Mouse (Mus musculus) intestine, postnatal 0 days (tissue): ENCODE data around the gene Kcnc4. TPM values are rescaled to one million over a fixed set of nuclear protein-coding genes. Genes with fewer than 3 reads are reported as not detected.

Source experiments
- ATAC-seq: fragments of 200-750 bp; cut with Nextera tagmentation; 2 replicates; pipeline ENCODE4 v1.8.0; 2017; ENCODE audit warnings: mild to moderate bottlenecking, moderate TSS enrichment, moderate library complexity
- H3K27ac ChIP-seq: fragments of 300-500 bp; sonication (generic); 2 replicates; pipeline ENCODE4 v1.5.1; 2014; ENCODE audit warnings: mild to moderate bottlenecking, low read depth, low read length, moderate library complexity
- H3K27me3 ChIP-seq: fragments of 300-500 bp; sonication (generic); replicated peaks from 2 replicates; pipeline ENCODE4 v1.6.1; 2014; ENCODE audit warnings: low read length, mixed read lengths; ENCODE audit not compliant: control insufficient read depth, insufficient read depth
- H3K36me3 ChIP-seq: fragments of 300-500 bp; sonication (generic); 2 replicates; pipeline ENCODE4 v1.6.1; 2014; ENCODE audit warnings: mild to moderate bottlenecking, moderate library complexity; ENCODE audit not compliant: control insufficient read depth, insufficient read depth
- H3K4me1 ChIP-seq: fragments of 300-500 bp; sonication (generic); replicated peaks from 2 replicates; pipeline ENCODE4 v1.6.1; 2014; ENCODE audit warnings: antibody characterized with exemption, low read length, mixed read lengths; ENCODE audit not compliant: control insufficient read depth, insufficient read depth
- H3K4me2 ChIP-seq: fragments of 300-500 bp; sonication (generic); replicated peaks from 2 replicates; pipeline ENCODE4 v1.6.1; 2014; ENCODE audit warnings: low read depth, mild to moderate bottlenecking, moderate library complexity
- H3K4me3 ChIP-seq: fragments of 300-500 bp; sonication (generic); 2 replicates; pipeline ENCODE4 v1.5.1; 2014; ENCODE audit warnings: low read depth, low read length
- H3K9ac ChIP-seq: fragments of 300-500 bp; sonication (generic); 2 replicates; pipeline ENCODE4 v1.6.1; 2014; ENCODE audit warnings: mild to moderate bottlenecking, low read depth, low read length
- H3K9me3 ChIP-seq: fragments of 300-500 bp; sonication (generic); 2 replicates; pipeline ENCODE4 v1.6.1; 2016; ENCODE audit warnings: mixed run types; ENCODE audit not compliant: control insufficient read depth
- CTCF ChIP-seq: sonication (generic); IDR thresholded peaks from 2 replicates; pipeline ENCODE4 v1.5.1; 2016; ENCODE audit warnings: low read depth, mild to moderate bottlenecking, control low read depth, antibody characterized with exemption, moderate library complexity
- WGBS: fragments of 180-500 bp; shearing (Covaris S2); extraction: QIAGEN DNeasy Blood & Tissue Kit; methylation state at CpG from one replicate; pipeline ENCODE4 v1.1.7; 2014; 5-methylcytosine and 5-hydroxymethylcytosine counted together
- polyA plus RNA-seq: library from polyadenylated mRNA; unstranded; fragments of >200 nt; fragmentation: Nextera tagmentation; extraction: Ambion mirVana; gene quantifications from 2 replicates; pipeline ENCODE4 v1.2.1, GENCODE M21; 2015

The Kcnc4 gene
- polyA plus RNA-seq, 1 experiment from 2014 or later: 0.07 TPM

DNA sequence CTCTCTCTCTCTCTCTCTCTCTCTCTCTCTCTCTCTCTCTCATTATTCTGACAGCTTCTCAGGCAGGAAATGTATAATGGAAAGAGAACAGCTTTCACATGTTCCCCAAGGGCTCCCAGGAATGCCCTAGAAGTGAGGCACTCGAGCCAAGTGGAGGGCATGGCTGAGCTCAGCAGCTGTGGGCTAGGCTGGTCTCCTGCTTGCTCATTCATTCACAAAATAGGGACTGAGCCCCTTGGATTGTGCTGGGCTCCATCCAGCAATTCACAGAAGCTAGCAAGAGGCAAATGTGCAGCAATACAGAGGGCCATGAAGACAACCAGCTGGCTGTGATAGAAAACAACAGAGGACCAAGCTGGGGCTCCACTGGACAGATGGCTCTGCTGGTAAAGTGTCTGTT, 28.1 kb downstream of the Kcnc4 start:
- no peak overlapping the region for H3K4me2 ChIP-seq
- no peaks in the 10 kb centered on the region for H3K4me1 ChIP-seq
- TF ChIP-seq CTCF: no peak
- WGBS: 31% methylated on average over 1 of the region's 1 CpGs
- H3K27ac ChIP-seq: no peak overlapping the region
- H3K4me3 ChIP-seq: no peak overlapping the region
- no peaks in the 10 kb centered on the region for H3K36me3 ChIP-seq
- no peaks in the 10 kb centered on the region for H3K27me3 ChIP-seq
- no peak overlapping the region for H3K9ac ChIP-seq
- H3K9me3 ChIP-seq: no peaks in the 10 kb centered on the region
- ATAC-seq: no peak

DNA sequence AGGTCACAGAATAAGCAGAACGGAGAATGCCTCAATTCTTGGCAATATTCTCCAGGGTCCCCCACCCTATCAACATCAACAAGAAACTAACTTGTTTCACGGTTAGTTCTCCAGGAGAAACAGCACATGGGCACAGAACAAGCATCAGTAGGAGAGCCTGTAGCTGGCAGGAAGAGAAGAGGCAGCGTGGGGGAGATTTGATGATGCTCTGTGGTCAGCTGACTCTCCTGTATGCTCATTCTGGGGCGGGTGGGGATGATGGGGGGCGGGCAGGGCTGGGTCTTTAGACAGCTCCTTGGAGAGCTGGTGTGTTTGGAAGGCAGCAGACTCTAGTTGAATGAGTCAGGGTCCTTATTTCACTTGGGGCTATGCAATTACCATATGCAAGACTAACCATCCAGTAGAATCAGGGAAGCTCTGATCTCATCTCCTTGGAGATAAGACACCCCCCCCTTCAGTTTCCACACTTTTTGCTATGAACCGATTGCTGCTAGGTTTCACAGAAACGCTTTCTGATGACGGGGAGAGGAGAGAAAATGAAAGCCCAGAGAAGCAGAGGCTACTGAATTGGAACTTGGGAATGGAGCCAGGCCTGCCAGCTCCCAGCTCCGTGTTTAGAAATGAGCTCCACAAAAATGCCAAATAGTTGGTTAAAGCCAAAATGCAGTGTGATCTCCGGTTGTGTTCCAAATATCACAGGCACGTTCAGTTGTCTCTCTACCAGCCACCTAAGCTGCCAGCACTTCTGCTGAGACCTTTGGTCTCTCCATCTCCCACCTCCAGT, 34.9 kb downstream of the Kcnc4 start:
- no peak for ATAC-seq
- WGBS: 65% methylated on average over 11 of the region's 11 CpGs
- Histone ChIP-seq H3K4me2 (no peak overlapping the region), H3K4me3 (no peak overlapping the region), H3K4me1 (no peaks in the 10 kb centered on the region), H3K9ac (no peak overlapping the region), H3K27ac (no peak overlapping the region), H3K27me3 (no peaks in the 10 kb centered on the region), H3K36me3 (no peaks in the 10 kb centered on the region), H3K9me3 (no peaks in the 10 kb centered on the region)
- no peak for TF ChIP-seq CTCF

DNA sequence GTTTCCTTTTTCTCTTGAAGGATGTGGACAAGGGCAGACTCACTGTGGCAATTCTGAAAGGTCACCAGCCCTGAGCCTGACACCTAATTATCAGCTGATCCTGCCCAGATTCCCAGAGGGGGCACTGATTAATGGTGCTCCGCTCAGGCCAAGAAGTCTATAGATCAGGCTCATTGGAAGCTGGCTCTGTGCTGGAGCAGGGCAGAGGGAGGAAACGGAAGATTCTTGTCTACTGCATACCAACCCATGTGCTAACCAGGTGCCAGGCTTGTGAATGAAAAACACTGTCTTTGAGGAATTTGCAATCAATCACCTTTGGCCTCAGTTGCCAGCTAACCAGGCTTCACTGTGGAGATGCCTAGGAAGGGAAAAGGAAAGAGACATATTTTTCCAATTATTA, 39.2 kb downstream of the Kcnc4 start:
- Histone ChIP-seq H3K27ac (no peak overlapping the region), H3K9ac (no peak overlapping the region), H3K9me3 (no peaks in the 10 kb centered on the region), H3K4me3 (no peak overlapping the region), H3K27me3 (no peaks in the 10 kb centered on the region), H3K36me3 (no peaks in the 10 kb centered on the region), H3K4me1 (no peaks in the 10 kb centered on the region), H3K4me2 (no peak overlapping the region)
- TF ChIP-seq CTCF: no peak
- no peak for ATAC-seq
- WGBS: 60% methylated on average over 2 of the region's 2 CpGs

DNA sequence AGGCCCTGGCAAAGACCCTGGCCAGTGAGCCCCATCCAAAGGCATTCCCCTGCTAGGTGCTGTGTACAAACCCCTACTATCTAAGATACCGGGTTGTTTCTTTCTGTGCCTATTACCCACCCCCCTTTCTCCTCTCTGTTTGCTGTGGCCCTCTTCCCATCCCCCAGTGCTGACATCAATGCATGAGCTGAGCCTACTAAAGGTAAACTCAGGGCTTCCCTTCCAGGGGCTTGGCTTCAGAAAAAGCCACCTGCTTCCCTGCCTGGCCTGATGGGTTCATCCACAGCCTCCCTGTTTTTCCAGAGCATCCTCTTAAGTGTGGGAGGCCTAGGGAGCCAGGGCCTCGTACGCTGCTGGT, 42.1 kb downstream of the Kcnc4 start:
- 0 out of 2 replicates have a peak, but pooled peaks cover 8% of the 10 kb centered on the region for H3K27me3 ChIP-seq
- no peak overlapping the region for H3K4me3 ChIP-seq
- H3K4me2 ChIP-seq: no peak overlapping the region
- H3K27ac ChIP-seq: no peak overlapping the region
- no peak for TF ChIP-seq CTCF
- 70% methylated on average over 3 of the region's 3 CpGs for WGBS
- no peak for ATAC-seq
- no peaks in the 10 kb centered on the region for H3K36me3 ChIP-seq
- no peak overlapping the region for H3K9ac ChIP-seq
- H3K9me3 ChIP-seq: no peaks in the 10 kb centered on the region
- no peaks in the 10 kb centered on the region for H3K4me1 ChIP-seq

DNA sequence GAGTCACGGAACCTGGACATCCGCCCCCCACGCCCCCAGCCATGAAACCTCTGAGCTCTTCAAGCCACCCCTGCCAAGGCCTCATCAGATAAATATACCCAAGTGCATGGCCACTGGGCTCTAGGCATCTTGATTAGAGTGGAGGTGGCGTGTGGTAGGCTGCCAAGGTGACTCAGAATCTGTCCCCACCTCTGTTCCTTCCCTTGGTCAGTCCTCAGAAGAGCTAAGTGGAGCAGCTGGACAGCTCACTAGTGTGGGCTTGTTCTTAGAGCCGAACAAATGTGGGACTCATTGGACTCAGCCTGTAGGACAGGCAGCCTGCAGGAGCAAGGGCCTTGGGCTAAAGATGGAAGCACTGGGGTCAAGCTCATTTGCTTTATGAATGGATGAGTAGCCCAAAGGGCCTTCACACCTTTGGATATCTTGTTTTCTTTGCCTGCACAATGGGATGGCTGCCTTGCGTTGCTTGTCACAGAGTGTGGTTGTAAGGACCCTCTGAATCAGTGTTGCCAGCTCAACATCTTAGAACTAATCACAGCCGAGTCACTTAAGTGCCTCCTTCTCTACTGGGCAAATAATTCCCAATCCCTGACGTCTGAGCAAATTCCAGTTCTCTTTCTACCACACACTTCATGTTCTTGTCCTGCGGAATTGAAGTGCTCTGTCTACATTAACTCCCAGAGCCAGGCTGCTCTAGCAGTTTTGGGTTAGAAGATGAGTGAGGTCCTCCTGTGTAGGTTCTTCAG, 42.6 kb downstream of the Kcnc4 start:
- no peaks in the 10 kb centered on the region for H3K9me3 ChIP-seq
- no peak for ATAC-seq
- 0 out of 2 replicates have a peak, but pooled peaks cover 9% of the 10 kb centered on the region for H3K27me3 ChIP-seq
- no peak overlapping the region for H3K4me2 ChIP-seq
- no peak for TF ChIP-seq CTCF
- no peaks in the 10 kb centered on the region for H3K4me1 ChIP-seq
- 74% methylated on average over 9 of the region's 9 CpGs for WGBS
- no peaks in the 10 kb centered on the region for H3K36me3 ChIP-seq
- no peak overlapping the region for H3K9ac ChIP-seq
- H3K4me3 ChIP-seq: no peak overlapping the region
- H3K27ac ChIP-seq: no peak overlapping the region

DNA sequence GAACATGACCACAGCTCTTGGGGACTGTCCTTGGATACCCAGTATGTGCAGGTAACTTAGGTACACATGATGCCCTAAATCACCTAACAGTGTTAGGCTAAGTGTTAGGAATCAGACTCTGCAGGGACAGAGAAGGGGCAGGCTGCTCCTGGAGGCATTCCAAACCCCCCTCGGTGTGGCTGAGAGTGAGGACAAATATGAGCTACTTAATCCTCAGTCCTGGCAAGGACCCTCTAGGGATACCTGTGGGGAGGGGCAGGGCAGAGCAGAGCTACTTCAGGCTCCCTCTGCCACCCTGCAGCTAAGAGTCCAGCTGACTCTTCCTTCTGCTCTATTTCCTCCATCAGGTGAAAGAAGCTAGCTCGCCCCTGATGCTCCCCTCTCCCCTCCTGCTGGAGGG, 46.3 kb downstream of the Kcnc4 start:
- H3K36me3 ChIP-seq: no peaks in the 10 kb centered on the region
- H3K4me3 ChIP-seq: no peak overlapping the region
- WGBS: 27% methylated on average over 2 of the region's 2 CpGs
- no peaks in the 10 kb centered on the region for H3K9me3 ChIP-seq
- no peak overlapping the region for H3K9ac ChIP-seq
- no peak overlapping the region for H3K4me2 ChIP-seq
- TF ChIP-seq CTCF: no peak
- 0 out of 2 replicates have a peak, but pooled peaks cover 9% of the 10 kb centered on the region for H3K27me3 ChIP-seq
- H3K4me1 ChIP-seq: no peaks in the 10 kb centered on the region
- no peak for ATAC-seq
- no peak overlapping the region for H3K27ac ChIP-seq
